Mouse (Mus musculus): Measurements from ENCODE around the gene Msh3.
"Not testable (repeated sequence)": the region's sequence is repeated elsewhere in the genome, so short reads cannot be mapped to it uniquely, and the experiment has no call there.

Msh3 gene

GRCm38 (mm10) chr13:92252331-92252730 lies 102.5 kb downstream of the Msh3 start:
- DNase-seq (ENCODE audit: low spot score in 2 of 2): no peak

GRCm38 (mm10) chr13:92247576-92247975 lies 107.2 kb downstream of the Msh3 start:
- no peak for DNase-seq (ENCODE audit: low spot score in 2 of 2)

GRCm38 (mm10) chr13:92246966-92247365 lies 107.8 kb downstream of the Msh3 start:
- DNase-seq (ENCODE audit: low spot score in 2 of 2): no peak

GRCm38 (mm10) chr13:92244731-92245130 lies 110.1 kb downstream of the Msh3 start:
- no peak for DNase-seq (ENCODE audit: low spot score in 2 of 2)

- DNase-seq (ENCODE audit: low spot score in 2 of 2): no peak
Measured at GRCm38 (mm10) chr13:92241426-92241825, 113.4 kb downstream of the Msh3 start.

- no peak for DNase-seq (ENCODE audit: low spot score in 2 of 2)
Measured at GRCm38 (mm10) chr13:92237887-92238286, 116.9 kb downstream of the Msh3 start.

- DNase-seq (ENCODE audit: low spot score in 2 of 2): no peak
Measured at GRCm38 (mm10) chr13:92237016-92237415, 117.8 kb downstream of the Msh3 start.

- DNase-seq (ENCODE audit: low spot score in 2 of 2): no peak
Measured at GRCm38 (mm10) chr13:92232076-92232938, 122.5 kb downstream of the Msh3 start.

- DNase-seq (ENCODE audit: low spot score in 2 of 2): no peak
Measured at GRCm38 (mm10) chr13:92228037-92228436, 126.8 kb downstream of the Msh3 start.

GRCm38 (mm10) chr13:92223567-92223966 lies 131.2 kb downstream of the Msh3 start:
- no peak for DNase-seq (ENCODE audit: low spot score in 2 of 2)

- no peak for DNase-seq (ENCODE audit: low spot score in 2 of 2)
Measured at GRCm38 (mm10) chr13:92222763-92223162, 132.0 kb downstream of the Msh3 start.

GRCm38 (mm10) chr13:92219774-92220173 lies 135.0 kb downstream of the Msh3 start:
- DNase-seq (ENCODE audit: low spot score in 2 of 2): no peak

- no peak for DNase-seq (ENCODE audit: low spot score in 2 of 2)
Measured at GRCm38 (mm10) chr13:92217216-92217615, 137.6 kb downstream of the Msh3 start.

- DNase-seq (ENCODE audit: low spot score in 2 of 2): no peak
Measured at GRCm38 (mm10) chr13:92196860-92197259, 157.9 kb downstream of the Msh3 start.

- DNase-seq (ENCODE audit: low spot score in 2 of 2): not testable (repeated sequence)
Measured at GRCm38 (mm10) chr13:92193806-92194205, 161.0 kb downstream of the Msh3 start.

GRCm38 (mm10) chr13:92172686-92173085 lies 182.1 kb downstream of the Msh3 start:
- DNase-seq (ENCODE audit: low spot score in 2 of 2): not testable (repeated sequence)

Measured in urinary bladder, adult 18-20 months (tissue).